Mouse (Mus musculus) E14TG2a.4 (cell line): ENCODE results near the gene Higd1a.

Experiments
- CTCF ChIP-seq: conservative IDR thresholded peaks from 2 replicates; pipeline ENCODE4 v1.5.1; 2014; ENCODE audit warnings: low read length
- NANOG ChIP-seq: IDR thresholded peaks from 2 replicates; pipeline ENCODE4 v1.6.1; 2014; ENCODE audit warnings: borderline replicate concordance, low read length, mixed read lengths

GRCm38 (mm10) chr9:121880840-121881239 lies 22.7 kb upstream of the Higd1a start:
- TF ChIP-seq CTCF, result peak; percentile 68
- no peak for TF ChIP-seq NANOG
